Mouse (Mus musculus): ENCODE data around the gene Nfkbid. TPM values are rescaled to one million over a fixed set of nuclear protein-coding genes. Genes with fewer than 3 reads are reported as not detected.

Gene Nfkbid
- total and polyA plus RNA-seq, 3 experiments = 0.47 to 1.3 (median 0.66) TPM

- 20% methylated on average over 25 of the region's 25 CpGs for WGBS
- Histone ChIP-seq H3K27ac (no peak overlapping the region), H3K9ac (ENCODE audit: low read depth, low read length) (no peak overlapping the region)
Observed at GRCm38 (mm10) chr7:30453327-30453726, 31.8 kb downstream of the Nfkbid start.

GRCm38 (mm10) chr7:30453766-30454165, 32.2 kb downstream of the Nfkbid start:
- Histone ChIP-seq H3K4me1 (ENCODE audit: control insufficient read depth, insufficient read depth, low read length) (no peaks in the 10 kb centered on the region), H3K4me3 (no peak overlapping the region), H3K27me3 (ENCODE audit: control insufficient read depth, insufficient read depth, low read length) (peaks cover 21% of the 10 kb centered on the region), H3K9ac (ENCODE audit: low read depth, low read length) (no peak overlapping the region), H3K79me2 (replicated peaks; ENCODE audit: control insufficient read depth, insufficient read depth, low read length) (no peaks in the 10 kb centered on the region), H3K27ac (no peak overlapping the region), H3K36me3 (ENCODE audit: control insufficient read depth, insufficient read depth, low read length) (no peaks in the 10 kb centered on the region)
- WGBS = 3% methylated on average over 25 of the region's 25 CpGs
- intact Hi-C loops (cut with DNase I) = no loop called here
- no peak for DNase-seq
- TF ChIP-seq POLR2A (IDR thresholded peaks at IDR 0.05; ENCODE audit: insufficient read depth, low read depth, low read length) (no peak), EP300 (IDR thresholded peaks at IDR 0.05; ENCODE audit: insufficient read depth, low read depth, low read length) (no peak), CTCF (IDR thresholded peaks at IDR 0.05) (no peak)

More at GRCm38 (mm10) chr7:30453327-30453726, 31.8 kb downstream of the Nfkbid start:
- Histone ChIP-seq H3K27me3 (ENCODE audit: control insufficient read depth, insufficient read depth, low read length) (peaks cover 21% of the 10 kb centered on the region), H3K79me2 (replicated peaks; ENCODE audit: control insufficient read depth, insufficient read depth, low read length) (no peaks in the 10 kb centered on the region), H3K4me1 (ENCODE audit: control insufficient read depth, insufficient read depth, low read length) (no peaks in the 10 kb centered on the region), H3K36me3 (ENCODE audit: control insufficient read depth, insufficient read depth, low read length) (no peaks in the 10 kb centered on the region), H3K4me3 (no peak overlapping the region)
- no peak for TF ChIP-seq CTCF (IDR thresholded peaks at IDR 0.05)
- TF ChIP-seq EP300 (IDR thresholded peaks at IDR 0.05; ENCODE audit: insufficient read depth, low read depth, low read length) = no peak
- TF ChIP-seq POLR2A (IDR thresholded peaks at IDR 0.05; ENCODE audit: insufficient read depth, low read depth, low read length) = no peak
- no peak for DNase-seq
- intact Hi-C loops (cut with DNase I) = no loop called here

GRCm38 (mm10) chr7:30454259-30454658, 32.7 kb downstream of the Nfkbid start:
- no peaks in the 10 kb centered on the region for H3K79me2 ChIP-seq (replicated peaks; ENCODE audit: control insufficient read depth, insufficient read depth, low read length)
- 25% methylated on average over 6 of the region's 6 CpGs for WGBS
- no peaks in the 10 kb centered on the region for H3K36me3 ChIP-seq (ENCODE audit: control insufficient read depth, insufficient read depth, low read length)
- no peak overlapping the region for H3K27ac ChIP-seq
- H3K27me3 ChIP-seq (ENCODE audit: control insufficient read depth, insufficient read depth, low read length) = peaks cover 21% of the 10 kb centered on the region
- no peak for TF ChIP-seq EP300 (IDR thresholded peaks at IDR 0.05; ENCODE audit: insufficient read depth, low read depth, low read length)
- no peak for TF ChIP-seq POLR2A (IDR thresholded peaks at IDR 0.05; ENCODE audit: insufficient read depth, low read depth, low read length)
- TF ChIP-seq CTCF (IDR thresholded peaks at IDR 0.05) = no peak
- no peak overlapping the region for H3K9ac ChIP-seq (ENCODE audit: low read depth, low read length)
- intact Hi-C loops (cut with DNase I) = no loop called here
- no peak for DNase-seq
- no peak overlapping the region for H3K4me3 ChIP-seq
- H3K4me1 ChIP-seq (ENCODE audit: control insufficient read depth, insufficient read depth, low read length) = no peaks in the 10 kb centered on the region

- H3K9ac ChIP-seq (ENCODE audit: low read depth, low read length) = no peak overlapping the region
- DNase-seq = no peak
- H3K27ac ChIP-seq = no peak overlapping the region
- peaks cover 18% of the 10 kb centered on the region for H3K27me3 ChIP-seq (ENCODE audit: control insufficient read depth, insufficient read depth, low read length)
- no peaks in the 10 kb centered on the region for H3K36me3 ChIP-seq (ENCODE audit: control insufficient read depth, insufficient read depth, low read length)
- no peaks in the 10 kb centered on the region for H3K4me1 ChIP-seq (ENCODE audit: control insufficient read depth, insufficient read depth, low read length)
- no peaks in the 10 kb centered on the region for H3K79me2 ChIP-seq (replicated peaks; ENCODE audit: control insufficient read depth, insufficient read depth, low read length)
- TF ChIP-seq POLR2A (IDR thresholded peaks at IDR 0.05; ENCODE audit: insufficient read depth, low read depth, low read length) = no peak
- TF ChIP-seq CTCF (IDR thresholded peaks at IDR 0.05) = no peak
- no peak for TF ChIP-seq EP300 (IDR thresholded peaks at IDR 0.05; ENCODE audit: insufficient read depth, low read depth, low read length)
- intact Hi-C loops (cut with DNase I) = no loop called here
- H3K4me3 ChIP-seq = no peak overlapping the region
- WGBS = 3% methylated on average over 9 of the region's 9 CpGs
Observed at GRCm38 (mm10) chr7:30456487-30456886, 35.0 kb downstream of the Nfkbid start.

GRCm38 (mm10) chr7:30456911-30457628, 35.5 kb downstream of the Nfkbid start:
- H3K79me2 ChIP-seq (replicated peaks; ENCODE audit: control insufficient read depth, insufficient read depth, low read length) = no peaks in the 10 kb centered on the region
- H3K27ac ChIP-seq = no peak overlapping the region
- WGBS = 2% methylated on average over 31 of the region's 31 CpGs
- H3K4me1 ChIP-seq (ENCODE audit: control insufficient read depth, insufficient read depth, low read length) = no peaks in the 10 kb centered on the region
- H3K27me3 ChIP-seq (ENCODE audit: control insufficient read depth, insufficient read depth, low read length) = peaks cover 19% of the 10 kb centered on the region
- no peak overlapping the region for H3K4me3 ChIP-seq
- intact Hi-C loops (cut with DNase I) = no loop called here
- DNase-seq = no peak
- TF ChIP-seq POLR2A (IDR thresholded peaks at IDR 0.05; ENCODE audit: insufficient read depth, low read depth, low read length) (no peak), EP300 (IDR thresholded peaks at IDR 0.05; ENCODE audit: insufficient read depth, low read depth, low read length) (no peak), CTCF (IDR thresholded peaks at IDR 0.05) (no peak)
- no peak overlapping the region for H3K9ac ChIP-seq (ENCODE audit: low read depth, low read length)
- H3K36me3 ChIP-seq (ENCODE audit: control insufficient read depth, insufficient read depth, low read length) = no peaks in the 10 kb centered on the region

DNA sequence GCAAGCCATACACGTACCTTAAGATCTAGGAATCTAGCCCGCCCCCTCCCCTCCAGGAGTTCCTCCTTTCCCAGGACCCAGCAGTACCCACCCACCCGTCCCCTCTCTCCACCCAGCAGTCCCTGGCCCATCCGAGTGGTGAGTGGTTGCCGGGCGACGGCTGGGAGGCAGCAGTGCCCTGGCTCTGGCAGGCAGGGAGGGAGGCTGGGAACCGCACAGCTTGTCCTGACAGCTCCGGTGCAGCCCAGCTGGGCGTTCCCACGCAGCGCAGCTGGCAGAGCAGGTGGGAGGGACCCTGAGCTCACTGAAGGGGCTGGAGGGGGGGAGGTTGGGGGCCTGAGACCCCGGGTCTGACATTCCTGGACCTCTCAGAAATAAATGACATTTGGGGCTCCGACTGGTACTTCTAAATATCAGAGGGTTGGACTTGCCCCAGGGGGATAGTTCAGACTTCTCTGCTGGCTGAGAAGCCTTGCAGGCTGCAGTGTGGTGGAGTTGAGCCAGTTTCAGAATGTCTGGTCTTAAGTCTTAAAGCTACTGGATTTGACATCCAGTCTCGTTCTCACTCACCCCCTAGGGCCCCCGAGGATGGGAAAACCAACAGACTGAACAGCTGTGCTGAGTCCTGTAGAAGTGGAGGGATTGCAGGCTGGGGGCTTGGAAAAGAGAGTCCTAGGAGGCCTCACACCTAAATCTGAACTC, 36.2 kb downstream of the Nfkbid start, which contains the start of the genes Kirrel2 and Nphs1:
TSS of gene Kirrel2 (minus strand) at position 62 of the 702 bp plus-strand sequence.
TSS of gene Nphs1 (plus strand) at position 687 of the 702 bp plus-strand sequence.
- TF ChIP-seq POLR2A (IDR thresholded peaks at IDR 0.05; ENCODE audit: insufficient read depth, low read depth, low read length) = no peak
- no peak for TF ChIP-seq EP300 (IDR thresholded peaks at IDR 0.05; ENCODE audit: insufficient read depth, low read depth, low read length)
- no peak for TF ChIP-seq CTCF (IDR thresholded peaks at IDR 0.05)
- DNase-seq = no peak
- H3K9ac ChIP-seq (ENCODE audit: low read depth, low read length) = no peak within 1 kb of the TSS
- H3K36me3 ChIP-seq (ENCODE audit: control insufficient read depth, insufficient read depth, low read length) = no peaks in the 10 kb centered on the region
- H3K4me1 ChIP-seq (ENCODE audit: control insufficient read depth, insufficient read depth, low read length) = no peaks in the 10 kb centered on the region
- H3K27ac ChIP-seq = no peak within 1 kb of the TSS
- H3K79me2 ChIP-seq (replicated peaks; ENCODE audit: control insufficient read depth, insufficient read depth, low read length) = no peaks in the 10 kb centered on the region
- no peak within 1 kb of the TSS for H3K4me3 ChIP-seq
- WGBS = 3% methylated on average over 16 of the region's 16 CpGs
- intact Hi-C loops (cut with DNase I) = no loop called here
- H3K27me3 ChIP-seq (ENCODE audit: control insufficient read depth, insufficient read depth, low read length) = peaks cover 19% of the 10 kb centered on the region

All from heart, adult 2 months (tissue).